Mouse (Mus musculus) kidney, postnatal 0 days (tissue): Measurements from ENCODE around the gene Tm9sf3. TPM values are rescaled to one million over a fixed set of nuclear protein-coding genes. Genes with fewer than 3 reads are reported as not detected.

Experiments
- ATAC-seq: fragments of 200-750 bp; cut with Nextera tagmentation; replicated peaks from 2 replicates; pipeline ENCODE4 v1.8.0; 2017; ENCODE audit warnings: low read depth, moderate number of reproducible peaks, moderate TSS enrichment, moderate library complexity; ENCODE audit not compliant: low FRiP score
- DNase-seq: peaks from one replicate; pipeline ENCODE4 v3.0.0-alpha.2; 2016; ENCODE audit warnings: low spot score
- H3K27ac ChIP-seq: fragments of 300-500 bp; sonication (generic); 2 replicates; pipeline ENCODE4 v1.5.1; 2014; ENCODE audit warnings: mild to moderate bottlenecking
- H3K27me3 ChIP-seq: fragments of 300-500 bp; sonication (generic); 2 replicates; pipeline ENCODE4 v1.6.1; 2014; ENCODE audit warnings: low read length, mixed read lengths; ENCODE audit not compliant: insufficient read depth
- H3K36me3 ChIP-seq: fragments of 300-500 bp; sonication (generic); 2 replicates; pipeline ENCODE4 v1.6.1; 2014; ENCODE audit warnings: low read length, mixed read lengths; ENCODE audit not compliant: insufficient read depth
- H3K4me1 ChIP-seq: fragments of 300-500 bp; sonication (generic); replicated peaks from 2 replicates; pipeline ENCODE4 v1.6.1; 2014; ENCODE audit warnings: antibody characterized with exemption, low read length, mixed read lengths; ENCODE audit not compliant: insufficient read depth
- H3K4me2 ChIP-seq: fragments of 300-500 bp; sonication (generic); 2 replicates; pipeline ENCODE4 v1.6.1; 2014; ENCODE audit warnings: mild to moderate bottlenecking, low read length, moderate library complexity, mixed read lengths
- H3K4me3 ChIP-seq: fragments of 300-500 bp; sonication (generic); replicated peaks from 2 replicates; pipeline ENCODE4 v1.5.1; 2014; ENCODE audit warnings: low read depth, low read length
- H3K9ac ChIP-seq: fragments of 300-500 bp; sonication (generic); 2 replicates; pipeline ENCODE4 v1.6.1; 2014; ENCODE audit warnings: low read depth, low read length
- H3K9me3 ChIP-seq: fragments of 300-500 bp; sonication (generic); replicated peaks from 2 replicates; pipeline ENCODE4 v1.6.1; 2016; ENCODE audit warnings: low read length, inconsistent platforms, mixed read lengths
- CTCF ChIP-seq: IDR thresholded peaks from 2 replicates; pipeline ENCODE4 v1.5.1; 2016; ENCODE audit warnings: antibody characterized with exemption, low read depth, mild to moderate bottlenecking, moderate library complexity
- WGBS: fragments of 180-500 bp; shearing (Covaris S2); extraction: QIAGEN DNeasy Blood & Tissue Kit; methylation state at CpG from one replicate; pipeline ENCODE4 v1.1.7; 2014; 5-methylcytosine and 5-hydroxymethylcytosine counted together
- polyA plus RNA-seq: library from polyadenylated mRNA; unstranded; fragments of >200 nt; fragmentation: Nextera tagmentation; extraction: Ambion mirVana; gene quantifications from 2 replicates; pipeline ENCODE4 v1.2.1, GENCODE M21; 2015

The Tm9sf3 gene
- polyA plus RNA-seq, 1 experiment from 2014 or later: 138 TPM

- WGBS: 58% methylated on average over 8 of the region's 8 CpGs
- Histone ChIP-seq H3K27ac (no peak overlapping the region), H3K9ac (no peak overlapping the region), H3K4me3 (no peak overlapping the region), H3K4me1 (peaks cover 13% of the 10 kb centered on the region; the same call in 1 of the 2 replicates), H3K36me3 (no peaks in the 10 kb centered on the region), H3K27me3 (no peaks in the 10 kb centered on the region), H3K9me3 (no peaks in the 10 kb centered on the region), H3K4me2 (no peak overlapping the region)
- no peak for ATAC-seq
- no peak for TF ChIP-seq CTCF
- DNase-seq: no peak
Observed at GRCm38 (mm10) chr19:41266251-41266901, 2.6 kb upstream of the Tm9sf3 start.

- ATAC-seq: no peak
- DNase-seq: peak; percentile 58
- no peaks in the 10 kb centered on the region for H3K36me3 ChIP-seq
- peak overlapping the region; percentile 82 for H3K4me2 ChIP-seq
- peaks cover 31% of the 10 kb centered on the region for H3K4me1 ChIP-seq
- H3K4me3 ChIP-seq: peak overlapping the region; percentile 92
- no peaks in the 10 kb centered on the region for H3K27me3 ChIP-seq
- WGBS: 24% methylated on average over 13 of the region's 13 CpGs
- H3K9me3 ChIP-seq: no peaks in the 10 kb centered on the region
- H3K9ac ChIP-seq: peak overlapping the region; percentile 99
- peak overlapping the region; percentile 100 for H3K27ac ChIP-seq
- no peak for TF ChIP-seq CTCF
Observed at GRCm38 (mm10) chr19:41264331-41264799, 568 bp upstream of the Tm9sf3 start.

GRCm38 (mm10) chr19:41262712-41263629 is 826 bp downstream of the Tm9sf3 start:
- Histone ChIP-seq H3K4me3 (peak overlapping the region; percentile 92), H3K36me3 (no peaks in the 10 kb centered on the region), H3K9ac (peak overlapping the region; percentile 99), H3K27me3 (no peaks in the 10 kb centered on the region), H3K4me1 (peaks cover 31% of the 10 kb centered on the region), H3K4me2 (peak overlapping the region; percentile 82), H3K27ac (peak overlapping the region; percentile 100), H3K9me3 (no peaks in the 10 kb centered on the region)
- ATAC-seq: peak; percentile 85
- peak; percentile 71 for DNase-seq
- 3% methylated on average over 42 of the region's 51 CpGs for WGBS
- TF ChIP-seq CTCF: no peak

GRCm38 (mm10) chr19:41260736-41261135 is 3.1 kb downstream of the Tm9sf3 start:
- H3K4me2 ChIP-seq: no peak overlapping the region
- H3K36me3 ChIP-seq: no peaks in the 10 kb centered on the region
- H3K9ac ChIP-seq: no peak overlapping the region
- no peak overlapping the region; the same call in 1 of the 2 replicates for H3K27ac ChIP-seq
- H3K4me3 ChIP-seq: no peak overlapping the region
- peak; percentile 6; the same call in 1 of the 2 replicates for ATAC-seq
- H3K4me1 ChIP-seq: peaks cover 31% of the 10 kb centered on the region
- DNase-seq: peak; percentile 11
- 70% methylated on average over 3 of the region's 3 CpGs for WGBS
- H3K27me3 ChIP-seq: no peaks in the 10 kb centered on the region
- no peaks in the 10 kb centered on the region for H3K9me3 ChIP-seq
- no peak for TF ChIP-seq CTCF

GRCm38 (mm10) chr19:41259256-41259655 is 4.5 kb downstream of the Tm9sf3 start:
- Histone ChIP-seq H3K4me3 (no peak overlapping the region), H3K9ac (no peak overlapping the region), H3K36me3 (no peaks in the 10 kb centered on the region), H3K4me1 (peaks cover 25% of the 10 kb centered on the region), H3K4me2 (no peak overlapping the region), H3K27ac (no peak overlapping the region), H3K9me3 (no peaks in the 10 kb centered on the region), H3K27me3 (no peaks in the 10 kb centered on the region)
- WGBS: 72% methylated on average over 6 of the region's 6 CpGs
- no peak for TF ChIP-seq CTCF
- no peak for DNase-seq
- ATAC-seq: no peak

GRCm38 (mm10) chr19:41258707-41259106 is 5.1 kb downstream of the Tm9sf3 start:
- 49% methylated on average over 2 of the region's 2 CpGs for WGBS
- H3K4me1 ChIP-seq: peaks cover 25% of the 10 kb centered on the region
- ATAC-seq (no peak), DNase-seq (peak; percentile 61)
- no peak overlapping the region for H3K4me2 ChIP-seq
- no peaks in the 10 kb centered on the region for H3K36me3 ChIP-seq
- TF ChIP-seq CTCF: peak; percentile 59
- no peaks in the 10 kb centered on the region for H3K9me3 ChIP-seq
- no peak overlapping the region for H3K9ac ChIP-seq
- no peak overlapping the region for H3K4me3 ChIP-seq
- no peaks in the 10 kb centered on the region for H3K27me3 ChIP-seq
- H3K27ac ChIP-seq: no peak overlapping the region
